Mouse (Mus musculus): ENCODE data around the gene Apex2. TPM values are rescaled to one million over a fixed set of nuclear protein-coding genes. Genes with fewer than 3 reads are reported as not detected.

Gene Apex2
- total and polyA plus RNA-seq, 3 experiments, result 8.0 to 15.6 (median 9.6) TPM

- TF ChIP-seq E2F4 (IDR thresholded peaks at IDR 0.05; ENCODE audit: insufficient replicate concordance, low read depth, low read length) (no peak), IRF4 (IDR thresholded peaks at IDR 0.05; ENCODE audit: low read depth, low read length) (no peak), SMC3 (IDR thresholded peaks at IDR 0.05; ENCODE audit: low read depth, low read length) (no peak), SIN3A (IDR thresholded peaks at IDR 0.05; ENCODE audit: low read length) (no peak), USF1 (IDR thresholded peaks at IDR 0.05; ENCODE audit: low read depth, low read length) (no peak), EP300 (IDR thresholded peaks at IDR 0.05; ENCODE audit: low read length) (no peak)
- Histone ChIP-seq H3K79me2 (replicated peaks; ENCODE audit: control insufficient read depth, extremely low read depth, insufficient read depth, poor library complexity, severe bottlenecking) (no peaks in the 10 kb centered on the region), H3K4me3 (replicated peaks in 1 of 3; ENCODE audit: low read depth in 2 of 3, low read length in 2 of 3, poor library complexity in 1 of 3) (no peak overlapping the region), H3K9ac (ENCODE audit: insufficient read depth, low read depth) (no peak overlapping the region), H3K36me3 (replicated peaks in 1 of 2; ENCODE audit: control insufficient read depth in 1 of 2, insufficient read depth in 1 of 2, low read length in 1 of 2) (peaks cover 0 to 5% of the 10 kb centered on the region in 2 experiments), H3K27me3 (replicated peaks) (no peaks in the 10 kb centered on the region), H3K4me2 (ENCODE audit: insufficient read depth, low read depth, poor library complexity, severe bottlenecking) (no peak overlapping the region), H3K27ac (ENCODE audit: insufficient read depth, low read depth) (no peak overlapping the region), H3K9me3 (replicated peaks; ENCODE audit: low read length) (no peaks in the 10 kb centered on the region), H3K4me1 (ENCODE audit: control insufficient read depth in 1 of 2, insufficient read depth in 2 of 2) (no peaks in the 10 kb centered on the region)
- DNase-seq (ENCODE audit: extremely low read depth), result no peak
- dilution Hi-C loops (cut with MboI; ENCODE audit: extremely low pct_ligation_motif_present, extremely low pct_unique_long_range_greater_than_20kb, low sequenced_read_pairs) (no loop called here), in situ Hi-C loops (cut with MboI; ENCODE audit: low pct_ligation_motif_present, low pct_unique_long_range_greater_than_20kb, low sequenced_read_pairs) (no loop called here)
Measured at GRCm38 (mm10) chrX:150594176-150594575, 4.5 kb upstream of the Apex2 start.

DNA sequence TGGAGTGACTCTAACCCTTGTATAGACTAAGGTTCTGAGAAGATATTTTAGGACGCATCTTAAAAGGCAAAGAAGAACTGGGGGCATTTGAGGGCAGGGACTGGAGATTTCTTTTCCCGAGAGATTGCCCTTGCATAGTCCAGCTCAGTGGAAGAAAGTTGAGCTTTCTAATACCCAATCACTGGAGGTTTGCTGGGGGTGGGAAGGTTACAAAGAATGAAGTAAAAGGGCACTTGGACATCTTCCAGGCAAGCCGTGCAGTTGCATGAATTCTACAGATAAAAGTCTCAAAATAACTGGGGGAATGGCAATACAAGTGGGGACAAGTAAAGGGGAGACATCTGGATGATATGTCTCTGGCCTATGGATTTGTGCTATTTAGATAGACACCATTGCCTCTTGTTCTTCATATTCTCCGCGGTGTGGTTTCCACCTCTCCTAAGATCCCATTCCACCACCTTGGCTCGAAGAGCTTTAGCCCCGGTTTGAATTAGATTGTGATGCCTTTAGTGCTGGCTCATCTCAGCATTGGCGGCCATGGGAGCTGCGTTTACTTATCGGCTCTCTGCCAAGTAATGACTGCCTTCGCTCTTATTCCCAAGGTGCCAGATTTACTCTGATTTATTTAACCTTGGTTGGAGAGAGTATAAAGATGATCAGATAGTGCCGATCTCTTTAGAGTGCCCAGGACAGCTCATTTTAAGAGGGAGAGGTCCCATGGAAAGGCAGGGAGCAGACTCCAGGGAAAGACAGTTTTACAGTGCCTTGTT lies 3.8 kb upstream of the Apex2 start:
- no peak overlapping the region for H3K9ac ChIP-seq (ENCODE audit: insufficient read depth, low read depth)
- H3K27ac ChIP-seq (ENCODE audit: insufficient read depth, low read depth), result no peak overlapping the region
- no peak overlapping the region for H3K4me2 ChIP-seq (ENCODE audit: insufficient read depth, low read depth, poor library complexity, severe bottlenecking)
- dilution Hi-C loops (cut with MboI; ENCODE audit: extremely low pct_ligation_motif_present, extremely low pct_unique_long_range_greater_than_20kb, low sequenced_read_pairs) (no loop called here), in situ Hi-C loops (cut with MboI; ENCODE audit: low pct_ligation_motif_present, low pct_unique_long_range_greater_than_20kb, low sequenced_read_pairs) (no loop called here)
- H3K4me3 ChIP-seq (replicated peaks in 1 of 3; ENCODE audit: low read depth in 2 of 3, low read length in 2 of 3, poor library complexity in 1 of 3), result no peak overlapping the region
- H3K36me3 ChIP-seq (replicated peaks in 1 of 2; ENCODE audit: control insufficient read depth in 1 of 2, insufficient read depth in 1 of 2, low read length in 1 of 2), result peaks cover 0 to 5% of the 10 kb centered on the region in 2 experiments
- TF ChIP-seq UBTF (IDR thresholded peaks at IDR 0.05; ENCODE audit: low read depth, low read length) (no peak), TCF12 (IDR thresholded peaks at IDR 0.05; ENCODE audit: low read depth, low read length) (no peak), PAX5 (IDR thresholded peaks at IDR 0.05; ENCODE audit: low read length) (no peak), CHD1 (IDR thresholded peaks at IDR 0.05; ENCODE audit: low read depth, low read length) (no peak), NELFE (IDR thresholded peaks at IDR 0.05; ENCODE audit: low read depth, low read length) (no peak), RAD21 (IDR thresholded peaks at IDR 0.05; ENCODE audit: low read depth, low read length) (no peak), CHD2 (IDR thresholded peaks at IDR 0.05; ENCODE audit: low read length) (no peak), ZKSCAN1 (IDR thresholded peaks at IDR 0.05; ENCODE audit: borderline replicate concordance, low read depth, low read length) (no peak), USF2 (conservative IDR thresholded peaks at IDR 0.05; ENCODE audit: low read depth, low read length) (no peak), MYC (IDR thresholded peaks at IDR 0.05; ENCODE audit: low read depth, low read length) (no peak), ZMIZ1 (IDR thresholded peaks at IDR 0.05; ENCODE audit: low read depth, low read length) (no peak)
- H3K79me2 ChIP-seq (replicated peaks; ENCODE audit: control insufficient read depth, extremely low read depth, insufficient read depth, poor library complexity, severe bottlenecking), result no peaks in the 10 kb centered on the region
- DNase-seq (ENCODE audit: extremely low read depth), result no peak
- H3K4me1 ChIP-seq (ENCODE audit: control insufficient read depth in 1 of 2, insufficient read depth in 2 of 2), result no peaks in the 10 kb centered on the region
- no peaks in the 10 kb centered on the region for H3K9me3 ChIP-seq (replicated peaks; ENCODE audit: low read length)
- no peaks in the 10 kb centered on the region for H3K27me3 ChIP-seq (replicated peaks)

All from CH12.LX (cell line).